Mouse (Mus musculus): ENCODE data around the gene Hk1. TPM values are rescaled to one million over a fixed set of nuclear protein-coding genes. Genes with fewer than 3 reads are reported as not detected.

Gene Hk1
- 81.8 TPM for polyA plus RNA-seq (2017; shearing (Covaris generic))

DNA sequence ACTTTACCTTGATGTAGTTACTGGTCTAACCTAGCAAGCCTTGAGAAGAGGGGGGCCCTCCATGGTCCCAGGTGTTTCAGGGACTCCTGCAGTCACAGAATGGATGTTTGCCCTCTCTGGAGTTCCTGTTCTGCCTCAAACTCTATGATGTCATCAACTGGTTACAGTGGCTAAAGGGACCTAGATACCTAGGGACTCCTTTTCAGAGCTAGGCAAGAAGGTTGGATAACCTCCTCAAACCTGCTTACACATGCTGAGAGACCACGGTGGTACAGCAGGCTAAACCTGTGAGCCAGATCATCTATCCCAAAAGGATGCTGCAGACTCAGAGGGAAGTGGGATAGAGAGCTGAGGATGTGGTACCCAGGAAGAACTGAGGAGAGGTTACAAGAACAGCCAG is at the start of gene Hk1:
TSS of gene Hk1 (minus strand) at position 101 of the 400 bp plus-strand sequence.

DNA sequence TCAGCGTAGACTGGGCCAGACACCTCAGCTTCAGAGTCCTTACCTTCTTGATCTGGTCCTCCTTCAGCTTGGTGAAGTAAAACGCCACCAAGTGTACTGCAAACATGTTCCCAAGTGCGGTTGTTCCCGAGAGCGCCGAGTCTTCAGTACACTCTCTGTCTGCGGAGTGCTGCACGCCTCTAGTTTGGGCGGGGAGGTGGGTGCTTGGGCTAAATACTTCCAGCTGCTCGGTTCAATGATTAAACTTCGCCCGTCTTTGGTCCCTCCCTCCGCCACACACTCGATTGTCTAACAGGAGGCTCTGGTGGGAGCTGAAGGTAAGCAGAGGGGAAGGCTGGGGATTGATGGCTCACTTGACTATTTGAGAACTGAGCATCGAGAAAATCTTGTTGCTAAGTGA is 42.5 kb upstream of the Hk1 start, which contains the start of gene Hkdc1:
TSS of gene Hkdc1 (minus strand) at position 237 of the 400 bp plus-strand sequence.

GRCm38 (mm10) chr10:62252000-62252488 is 127.7 kb downstream of the Hk1 start, which contains the start of gene Tacr2:
Gene Tacr2, plus strand, starts transcription at chr10:62252438.

DNA sequence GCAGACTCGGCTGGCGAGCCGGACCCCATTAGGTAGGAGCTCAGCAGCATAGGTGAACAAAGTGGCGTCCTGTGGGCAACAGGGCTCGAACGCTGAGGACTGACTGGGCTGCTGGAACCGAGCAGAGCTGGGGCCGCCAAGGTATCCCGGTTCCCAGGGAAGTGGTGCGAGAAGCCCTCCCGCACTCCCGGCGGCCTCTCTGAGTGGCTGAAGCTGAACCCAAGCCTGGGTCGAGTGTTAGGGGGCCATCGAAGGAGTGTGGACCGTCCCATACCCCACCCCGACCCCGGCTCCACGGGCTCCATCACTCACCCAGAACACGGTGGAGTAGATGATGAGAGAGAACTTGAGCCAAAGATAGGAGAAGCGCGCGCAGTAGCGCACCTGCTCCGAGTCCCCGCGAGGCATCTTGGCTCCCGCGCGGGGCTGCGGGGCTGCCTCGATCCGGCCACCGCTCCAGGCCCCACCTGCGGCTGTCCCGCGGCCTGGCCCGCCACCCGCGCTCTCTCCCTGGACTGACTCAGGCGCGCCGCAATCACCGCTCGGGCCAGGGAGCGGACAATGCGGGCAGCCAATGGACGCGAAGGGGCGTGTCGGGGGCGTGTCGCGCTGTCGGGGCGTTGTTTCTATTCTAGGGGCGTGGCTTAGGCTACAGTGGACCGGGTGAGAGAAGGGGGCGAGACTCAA is 148.9 kb downstream of the Hk1 start, which contains the start of gene Tspan15:
TSS of gene Tspan15 (minus strand) at position 544 of the 687 bp plus-strand sequence.

Other genes with a start within 250 kb of the Hk1 start
- gene Neurog3, start 246.8 kb downstream of the Hk1 start, polyA plus RNA-seq (2017; shearing (Covaris generic)) = not detected
- 4.9 TPM for gene Fam241b, start 236.0 kb downstream of the Hk1 start, polyA plus RNA-seq (2017; shearing (Covaris generic))
- gene Tspan15, start 148.7 kb downstream of the Hk1 start, polyA plus RNA-seq (2017; shearing (Covaris generic)) = 0.10 TPM
- not detected for gene Tacr2, start 127.5 kb downstream of the Hk1 start, polyA plus RNA-seq (2017; shearing (Covaris generic))
- not detected for gene Hkdc1, start 42.6 kb upstream of the Hk1 start, polyA plus RNA-seq (2017; shearing (Covaris generic))
- 0.35 TPM for gene 4930507D05Rik, start 69.6 kb upstream of the Hk1 start, polyA plus RNA-seq (2017; shearing (Covaris generic))
- 22.1 TPM for gene Supv3l1, start 69.8 kb upstream of the Hk1 start, polyA plus RNA-seq (2017; shearing (Covaris generic))
- 42.3 TPM for gene Vps26a, start 106.9 kb upstream of the Hk1 start, polyA plus RNA-seq (2017; shearing (Covaris generic))
- 2,357 TPM for gene Srgn, start 147.5 kb upstream of the Hk1 start, polyA plus RNA-seq (2017; shearing (Covaris generic))
- 25.2 TPM for gene Kif1bp, start 198.5 kb upstream of the Hk1 start, polyA plus RNA-seq (2017; shearing (Covaris generic))
- 54.4 TPM for gene Ddx21, start 222.4 kb upstream of the Hk1 start, polyA plus RNA-seq (2017; shearing (Covaris generic))